Mouse (Mus musculus) layer of hippocampus, postnatal 10 days (tissue): ENCODE data around the gene Ccdc85b. TPM values are rescaled to one million over a fixed set of nuclear protein-coding genes. Genes with fewer than 3 reads are reported as not detected.
"Not testable (repeated sequence)": the region's sequence is repeated elsewhere in the genome, so short reads cannot be mapped to it uniquely, and the experiment has no call there.

ENCODE experiments used
- DNase-seq, 2 experiments: peaks; one replicate each; pipeline ENCODE4 v3.0.0; 2021; ENCODE audit warnings: low spot score in 2 of 2
- long read RNA-seq: library from polyadenylated mRNA; stranded (forward); transcript quantifications from one replicate; pipeline ENCODE4 v2.0.0, GENCODE M21; 2023
- total RNA-seq, 2 experiments: library from RNA; stranded (reverse); gene quantifications; 2 replicates each; pipeline ENCODE4 v1.2.3; 2021

The Ccdc85b gene
- 10 to 100 TPM; 26.4 to 32.9 TPM for total RNA-seq
- long read RNA-seq, full-length matches to known transcripts, result 121 of 123 reads
- long read RNA-seq, partial matches to known transcripts, result 0 of 123 reads
- long read RNA-seq, other reads (novel, unspliced or antisense), result 2 of 123 reads

DNA sequence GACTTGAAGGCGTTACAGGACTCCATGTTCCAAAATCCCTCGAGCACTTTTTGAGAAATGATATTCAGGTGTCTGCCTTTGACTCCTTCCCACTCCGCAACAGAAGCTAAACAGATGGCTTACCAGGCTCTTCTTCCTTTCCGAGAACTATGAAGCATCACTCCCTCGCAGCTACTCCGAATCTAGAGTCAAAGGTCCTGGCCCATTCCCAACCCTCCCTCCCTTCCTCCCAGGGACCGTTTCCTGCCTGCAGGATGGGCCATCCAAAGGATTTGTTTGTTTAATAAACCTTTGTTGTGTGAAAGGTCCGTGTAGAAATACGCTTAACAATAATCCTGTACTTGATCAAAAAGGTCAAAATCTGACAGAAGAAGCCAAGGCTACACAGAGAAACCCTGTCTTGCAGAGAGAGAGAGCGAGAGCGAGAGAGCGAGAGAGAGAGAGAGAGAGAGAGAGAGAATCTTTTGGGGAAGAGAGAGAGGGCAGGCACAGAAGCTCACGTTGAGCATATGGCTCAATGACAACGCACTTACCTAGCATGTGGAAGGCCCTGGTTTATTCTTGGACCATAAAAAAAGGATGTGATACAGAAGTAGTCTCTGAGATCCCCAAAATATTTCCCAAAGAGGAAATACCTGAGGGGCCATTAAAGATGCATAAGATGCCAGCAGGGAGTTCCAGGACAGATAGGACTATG, at the start of gene Ccdc85b:
Ccdc85b (minus strand) TSS at position 149 of the 697 bp plus-strand sequence.
- no peak for DNase-seq

GRCm38 (mm10) chr19:5503687-5504086, 46.0 kb upstream of the Ccdc85b start, which contains the start of gene 1700020D05Rik:
1700020D05Rik (minus strand) TSS chr19:5503787.
- no peak for DNase-seq

DNA sequence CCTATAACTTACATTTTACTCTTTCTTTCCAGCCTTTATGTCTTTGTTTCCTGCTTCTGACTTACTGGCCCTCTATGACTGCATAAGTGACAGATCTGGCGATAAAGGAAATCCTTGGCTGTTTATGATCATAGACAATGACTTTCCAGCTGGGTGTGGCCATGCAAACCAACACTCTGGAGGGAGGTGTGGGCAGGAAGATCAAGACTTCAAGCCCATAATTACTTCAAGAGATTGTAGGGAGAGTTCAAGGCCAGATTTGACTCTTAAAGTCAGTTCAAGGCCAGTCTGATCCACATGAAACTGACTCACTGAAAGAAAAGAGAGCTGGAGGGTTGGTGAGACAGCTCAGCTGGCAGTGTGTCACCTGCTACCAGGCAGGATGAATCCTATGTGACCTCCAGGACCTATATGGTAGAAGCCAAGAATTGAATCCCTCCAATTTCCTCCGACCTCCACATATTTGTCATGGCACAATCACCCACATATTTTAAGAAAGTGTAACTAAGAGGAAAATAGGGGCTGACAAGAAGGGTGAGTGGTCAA, 42.7 kb upstream of the Ccdc85b start:
- no peak for DNase-seq

DNA sequence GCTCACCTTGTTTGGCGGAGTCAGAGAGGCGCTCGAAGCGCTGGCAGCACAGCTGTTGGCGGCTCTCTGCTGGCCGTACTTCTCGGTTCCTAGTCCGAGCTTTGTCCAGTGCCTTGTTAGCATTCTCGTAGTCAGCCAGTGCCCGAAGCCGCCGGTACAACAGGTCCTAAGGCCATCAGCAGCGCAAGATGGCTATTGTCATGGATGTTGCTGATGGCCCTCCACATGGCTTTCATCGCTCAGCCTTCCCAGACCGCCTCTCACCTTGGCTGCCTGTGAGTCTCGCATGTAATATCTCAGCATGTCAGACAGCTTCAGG, 38.3 kb upstream of the Ccdc85b start:
- DNase-seq, result no peak

GRCm38 (mm10) chr19:5495353-5496051, 37.8 kb upstream of the Ccdc85b start:
- DNase-seq, result no peak

- no peak for DNase-seq
Measured at GRCm38 (mm10) chr19:5494314-5494713, 36.6 kb upstream of the Ccdc85b start.

- not testable (repeated sequence) for DNase-seq
Measured at GRCm38 (mm10) chr19:5493301-5493721, 35.6 kb upstream of the Ccdc85b start.

DNA sequence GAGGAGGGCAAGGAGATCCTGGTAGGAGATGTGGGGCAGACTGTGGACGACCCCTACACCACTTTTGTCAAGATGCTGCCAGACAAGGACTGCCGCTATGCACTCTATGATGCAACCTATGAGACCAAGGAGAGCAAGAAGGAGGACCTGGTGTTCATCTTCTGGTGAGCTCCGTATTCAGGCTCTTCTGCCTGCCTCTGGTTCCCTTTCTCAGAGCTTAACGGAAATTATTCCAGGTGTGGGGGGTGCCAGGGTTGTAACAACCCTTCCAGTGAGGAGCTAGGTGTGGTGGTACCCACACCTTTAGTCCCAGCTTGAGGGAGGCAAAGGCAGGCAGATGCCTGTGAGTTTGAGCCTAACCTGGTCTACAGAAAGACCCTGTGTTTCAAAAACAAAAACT, 34.9 kb upstream of the Ccdc85b start:
- DNase-seq, result no peak

GRCm38 (mm10) chr19:5490898-5491708, 33.4 kb upstream of the Ccdc85b start:
- DNase-seq, result peak; percentile 79 to 81

DNA sequence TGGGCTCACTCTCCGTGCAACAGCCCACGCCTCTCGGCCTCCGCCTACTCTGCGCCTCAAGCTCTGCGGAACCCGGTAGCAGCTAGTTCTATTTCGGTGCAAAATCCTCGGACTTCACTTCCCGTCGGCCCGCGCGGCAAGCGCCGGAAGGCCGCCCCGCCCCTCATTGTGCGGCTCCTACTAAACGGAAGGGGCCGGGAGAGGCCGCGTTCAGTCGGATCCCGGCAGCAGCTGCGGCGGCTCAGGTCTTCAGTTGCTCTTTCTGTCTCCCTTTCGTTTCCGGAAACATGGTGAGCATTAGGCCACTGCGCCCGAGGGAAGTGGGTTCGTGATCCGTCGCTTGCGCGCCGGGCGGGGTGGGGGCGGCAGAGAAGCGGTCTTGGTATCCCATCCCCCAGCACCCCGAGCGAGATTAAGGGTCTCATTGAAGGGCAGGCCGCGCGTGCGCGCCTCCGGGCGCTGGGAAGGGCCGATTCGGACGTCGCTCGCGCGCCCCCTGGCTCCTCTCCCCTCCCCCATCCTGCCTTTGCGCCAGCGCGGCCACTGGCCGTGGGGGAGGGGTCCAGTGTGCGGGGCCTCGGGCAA, 32.7 kb upstream of the Ccdc85b start, which contains the start of gene Cfl1:
Cfl1 (plus strand) TSS at position 143 of the 585 bp plus-strand sequence.
- peak; percentile 89 to 94 for DNase-seq

- not testable (repeated sequence) for DNase-seq
Measured at GRCm38 (mm10) chr19:5489721-5490120, 32.0 kb upstream of the Ccdc85b start.

- DNase-seq, result peak; percentile 95 to 97
Measured at GRCm38 (mm10) chr19:5488878-5489571, 31.3 kb upstream of the Ccdc85b start.

DNA sequence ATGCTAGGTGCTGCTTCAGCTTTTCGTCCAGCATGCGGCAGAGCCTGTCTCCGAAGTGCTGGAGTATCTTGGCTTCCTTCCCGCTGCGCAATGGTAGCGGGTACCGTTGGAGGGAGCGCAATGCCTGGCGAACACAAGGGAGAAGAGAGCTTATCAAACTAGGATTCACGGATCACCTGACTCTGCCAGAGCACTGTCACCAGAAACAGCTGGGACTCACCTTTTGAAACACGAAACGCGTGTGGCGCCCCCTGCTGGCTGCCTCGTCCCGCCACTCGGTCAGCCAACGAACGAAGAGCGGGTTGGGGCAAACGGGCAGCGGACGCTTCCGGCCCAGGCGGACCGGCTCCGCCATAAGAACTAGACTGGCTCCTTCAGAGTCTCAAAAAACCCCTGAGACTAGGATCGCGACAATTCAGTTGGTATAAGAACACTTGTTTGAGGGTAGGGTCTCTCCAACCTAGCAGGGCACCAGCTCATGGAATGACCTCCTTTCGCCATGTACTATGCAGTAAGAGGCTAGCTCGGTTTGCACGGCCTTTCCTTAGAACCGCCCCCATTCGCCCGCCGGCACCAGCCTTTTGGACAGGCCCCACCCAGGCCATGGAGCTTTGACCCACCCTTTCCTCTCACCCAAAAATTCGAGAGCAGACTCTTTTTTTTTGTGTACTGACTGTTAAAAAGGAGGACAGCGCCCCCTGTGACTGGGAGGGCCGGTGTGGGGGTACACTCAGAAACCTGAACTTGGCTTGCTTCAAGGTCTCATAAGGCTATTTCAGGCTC, 30.3 kb upstream of the Ccdc85b start, which contains the start of gene Mus81:
Mus81 (minus strand) TSS at position 635 of the 783 bp plus-strand sequence.
- DNase-seq, result peak; percentile 94 to 97

DNA sequence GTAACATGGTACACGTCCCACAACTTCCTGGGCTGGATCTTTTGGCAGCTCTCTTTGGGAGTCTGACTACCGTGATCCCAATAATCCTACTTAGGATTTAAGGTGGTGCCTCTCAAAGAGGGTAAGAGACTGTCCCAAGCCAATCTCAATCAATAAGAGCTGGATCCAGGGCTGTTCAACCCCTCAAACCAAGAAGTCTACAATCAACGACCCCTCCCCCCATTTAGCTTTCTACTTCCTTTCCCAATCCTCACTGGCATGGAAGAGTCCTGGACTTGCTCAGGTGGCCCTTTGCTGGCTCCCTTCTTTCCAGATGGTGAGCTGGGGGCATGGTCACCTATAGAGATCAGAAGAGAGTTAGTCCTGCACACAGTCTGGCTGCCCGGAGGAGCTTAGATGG, 29.1 kb upstream of the Ccdc85b start:
- no peak for DNase-seq

DNA sequence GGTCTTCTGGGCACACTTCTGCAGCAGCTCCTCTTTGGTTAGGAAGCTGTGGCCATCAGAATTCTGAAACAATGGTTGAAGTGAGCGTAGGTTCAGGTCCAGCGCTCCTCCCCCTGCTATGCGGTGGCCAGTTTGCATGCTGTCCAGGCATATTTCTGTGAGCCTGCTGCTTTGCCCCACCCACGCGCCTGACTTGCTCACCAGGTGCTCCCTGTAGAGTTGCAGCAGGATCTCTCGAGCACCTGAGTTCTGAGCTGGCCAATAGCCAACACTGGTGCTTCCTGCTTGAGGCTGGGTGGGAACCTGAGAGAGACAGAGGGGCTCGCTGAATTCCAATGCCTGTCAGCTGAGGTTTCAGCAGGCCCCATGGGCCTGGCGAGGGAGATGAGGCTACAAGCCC, 28.6 kb upstream of the Ccdc85b start:
- no peak for DNase-seq

- no peak for DNase-seq
Measured at GRCm38 (mm10) chr19:5485821-5486220, 28.1 kb upstream of the Ccdc85b start.

GRCm38 (mm10) chr19:5485371-5485770, 27.7 kb upstream of the Ccdc85b start:
- no peak for DNase-seq

DNA sequence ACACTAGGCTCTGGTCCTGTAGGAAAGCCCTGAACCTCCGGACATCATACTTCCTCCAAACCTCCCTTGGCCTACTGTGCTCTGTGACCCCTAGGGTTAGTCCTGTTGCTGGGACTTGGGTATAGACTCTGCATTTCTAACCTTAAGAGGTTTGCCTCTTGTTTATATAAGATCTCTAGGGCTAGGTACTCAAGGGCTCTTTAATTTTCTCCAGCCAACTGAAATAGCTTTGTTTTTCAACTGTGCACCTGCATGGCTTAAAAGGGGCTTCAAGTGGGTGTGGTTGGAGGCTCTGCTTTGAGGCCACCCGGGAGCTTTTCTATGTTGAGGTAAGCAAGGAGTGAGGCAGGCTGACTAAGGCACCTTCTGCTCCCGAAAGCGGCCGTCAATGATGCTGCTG, 26.8 kb upstream of the Ccdc85b start:
- DNase-seq, result no peak
